Mouse (Mus musculus) liver, embryonic 13.5 days (tissue): Measurements from ENCODE around the gene Galnt2. TPM values are rescaled to one million over a fixed set of nuclear protein-coding genes. Genes with fewer than 3 reads are reported as not detected.
A peak's percentile ranks its signal among the peaks of the same experiment; 100 is the strongest.

ENCODE experiments used
- ATAC-seq: fragments of 200-750 bp; cut with Nextera tagmentation; 2 replicates; pipeline ENCODE4 v1.8.0; 2017; ENCODE audit warnings: low read depth, mild to moderate bottlenecking, moderate number of reproducible peaks, moderate library complexity
- DNase-seq: peaks from one replicate; pipeline ENCODE4 v3.0.0; 2022
- H3K27ac ChIP-seq: fragments of 300-500 bp; sonication (generic); 2 replicates; pipeline ENCODE4 v1.5.1; 2015; ENCODE audit warnings: moderate library complexity, mild to moderate bottlenecking, inconsistent platforms
- H3K27me3 ChIP-seq: fragments of 300-500 bp; sonication (generic); 2 replicates; pipeline ENCODE4 v1.6.1; 2015; ENCODE audit warnings: mild to moderate bottlenecking, inconsistent platforms
- H3K36me3 ChIP-seq: fragments of 300-500 bp; sonication (generic); 2 replicates; pipeline ENCODE4 v1.6.1; 2015; ENCODE audit warnings: mild to moderate bottlenecking, inconsistent platforms
- H3K4me1 ChIP-seq: fragments of 300-500 bp; sonication (generic); replicated peaks from 2 replicates; pipeline ENCODE4 v1.6.1; 2015; ENCODE audit warnings: inconsistent platforms
- H3K4me2 ChIP-seq: fragments of 300-500 bp; sonication (generic); 2 replicates; pipeline ENCODE4 v1.6.1; 2015; ENCODE audit warnings: inconsistent platforms, mild to moderate bottlenecking, moderate library complexity
- H3K4me3 ChIP-seq: fragments of 300-500 bp; sonication (generic); replicated peaks from 2 replicates; pipeline ENCODE4 v1.5.1; 2015; ENCODE audit warnings: mild to moderate bottlenecking, inconsistent platforms
- H3K9ac ChIP-seq: fragments of 300-500 bp; sonication (generic); 2 replicates; pipeline ENCODE4 v1.6.1; 2015; ENCODE audit warnings: mild to moderate bottlenecking, inconsistent platforms
- H3K9me3 ChIP-seq: fragments of 300-500 bp; sonication (generic); replicated peaks from 2 replicates; pipeline ENCODE4 v1.6.1; 2016; ENCODE audit warnings: inconsistent platforms
- WGBS: fragments of 180-500 bp; shearing (Covaris S2); methylation state at CpG from one replicate; pipeline ENCODE4 v1.1.7; 2015; ENCODE audit not compliant: insufficient replicate concordance; 5-methylcytosine and 5-hydroxymethylcytosine counted together
- polyA plus RNA-seq: library from polyadenylated mRNA; unstranded; fragments of >200 nt; fragmentation: Nextera tagmentation; extraction: Ambion mirVana; gene quantifications from 2 replicates; pipeline ENCODE4 v1.2.1, GENCODE M21; 2015

Gene Galnt2
- polyA plus RNA-seq, 1 experiment from 2014 or later: 20.5 TPM

DNA sequence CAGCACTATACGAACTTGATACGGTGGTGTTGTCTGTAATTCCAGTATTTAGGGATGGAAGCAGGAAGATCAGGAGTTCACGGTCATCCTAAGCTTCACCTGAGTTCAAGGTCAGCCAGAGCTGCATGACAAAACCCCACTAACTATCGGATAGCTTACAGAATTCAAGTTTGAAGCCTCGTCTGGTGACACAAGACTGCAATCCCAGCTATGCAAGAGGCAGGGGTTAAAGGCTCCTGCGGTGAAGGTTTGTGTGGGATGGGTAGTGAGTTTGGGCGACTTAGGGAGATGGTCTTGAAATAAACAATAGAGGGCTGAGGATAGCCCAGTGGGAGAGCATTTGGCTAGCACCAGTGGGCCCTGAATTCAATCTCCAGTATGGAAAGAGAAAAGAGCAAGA lies 33.0 kb upstream of the Galnt2 start:
- Histone ChIP-seq H3K27ac (no peak overlapping the region), H3K4me1 (no peaks in the 10 kb centered on the region), H3K36me3 (no peaks in the 10 kb centered on the region), H3K4me3 (no peak overlapping the region), H3K9ac (no peak overlapping the region), H3K27me3 (peaks cover 3% of the 10 kb centered on the region; the same call in 1 of the 2 replicates), H3K4me2 (no peak overlapping the region), H3K9me3 (no peaks in the 10 kb centered on the region)
- DNase-seq (no peak), ATAC-seq (no peak)
- 59% methylated on average over 7 of the region's 7 CpGs for WGBS

DNA sequence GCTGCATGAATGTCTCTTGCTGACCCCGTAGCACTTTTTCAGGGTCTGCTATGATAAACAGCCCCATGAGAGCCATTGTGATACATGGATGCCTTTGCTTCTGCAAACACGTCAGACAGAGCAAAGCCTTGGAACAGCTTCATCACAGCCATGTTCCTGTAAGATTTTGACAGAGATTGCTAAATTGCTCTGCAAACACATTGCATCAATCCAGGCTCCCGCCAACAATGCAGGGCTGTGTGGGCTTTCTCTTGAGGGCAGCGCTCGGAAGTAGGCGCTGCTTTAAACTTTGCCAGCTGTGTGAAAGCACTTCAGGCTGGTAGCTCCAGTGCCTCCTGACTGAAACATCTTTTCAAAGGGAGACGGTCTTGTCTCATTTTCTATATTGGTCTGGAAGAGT lies 30.8 kb upstream of the Galnt2 start:
- Histone ChIP-seq H3K4me3 (no peak overlapping the region), H3K9ac (no peak overlapping the region), H3K4me1 (no peaks in the 10 kb centered on the region), H3K36me3 (no peaks in the 10 kb centered on the region), H3K4me2 (no peak overlapping the region), H3K9me3 (no peaks in the 10 kb centered on the region), H3K27ac (no peak overlapping the region), H3K27me3 (peaks cover 3% of the 10 kb centered on the region; the same call in 1 of the 2 replicates)
- no peak for ATAC-seq
- WGBS: 52% methylated on average over 7 of the region's 7 CpGs
- DNase-seq: no peak

GRCm38 (mm10) chr8:124201706-124202105 lies 29.5 kb upstream of the Galnt2 start:
- no peaks in the 10 kb centered on the region for H3K4me1 ChIP-seq
- WGBS: 54% methylated on average over 8 of the region's 8 CpGs
- no peaks in the 10 kb centered on the region for H3K36me3 ChIP-seq
- H3K9ac ChIP-seq: no peak overlapping the region
- ATAC-seq (no peak), DNase-seq (no peak)
- no peak overlapping the region for H3K4me2 ChIP-seq
- H3K27me3 ChIP-seq: peaks cover 3% of the 10 kb centered on the region; the same call in 1 of the 2 replicates
- H3K27ac ChIP-seq: no peak overlapping the region
- H3K9me3 ChIP-seq: no peaks in the 10 kb centered on the region
- no peak overlapping the region for H3K4me3 ChIP-seq

GRCm38 (mm10) chr8:124202895-124203294 lies 28.3 kb upstream of the Galnt2 start:
- 66% methylated on average over 5 of the region's 5 CpGs for WGBS
- Histone ChIP-seq H3K4me3 (no peak overlapping the region), H3K27me3 (peaks cover 3% of the 10 kb centered on the region; the same call in 1 of the 2 replicates), H3K4me1 (no peaks in the 10 kb centered on the region), H3K36me3 (no peaks in the 10 kb centered on the region), H3K4me2 (no peak overlapping the region), H3K9ac (no peak overlapping the region), H3K9me3 (no peaks in the 10 kb centered on the region), H3K27ac (no peak overlapping the region)
- no peak for ATAC-seq
- DNase-seq: no peak

DNA sequence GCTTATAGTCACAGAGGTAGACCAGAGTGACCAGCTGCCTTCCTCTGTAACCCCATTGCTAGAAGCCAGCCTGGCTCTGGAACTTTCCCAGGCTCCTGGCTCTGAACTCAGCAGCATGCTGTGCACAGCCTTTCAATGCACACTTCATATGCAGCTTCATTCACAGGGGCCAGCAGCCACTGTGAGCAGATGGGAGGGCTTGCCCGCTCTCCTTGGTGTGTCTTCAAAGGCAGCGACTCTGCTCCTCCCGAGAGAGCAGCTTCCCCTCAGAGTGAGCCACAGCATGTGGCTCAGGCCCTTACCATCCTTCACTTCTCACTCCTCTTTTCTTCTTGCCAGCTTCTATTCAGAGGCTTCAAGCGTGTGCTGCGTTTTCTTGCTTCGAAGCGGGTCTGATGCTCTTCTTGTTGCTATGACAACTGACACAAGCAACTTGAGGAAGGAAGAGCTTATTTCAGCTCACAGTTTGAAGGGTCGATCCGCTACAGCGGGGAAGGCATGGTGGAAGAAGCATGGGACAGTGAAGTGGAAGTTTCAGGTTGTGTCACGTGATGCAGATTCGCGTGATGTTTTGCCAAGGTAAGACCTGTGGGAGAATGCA lies 27.1 kb upstream of the Galnt2 start:
- Histone ChIP-seq H3K4me2 (no peak overlapping the region), H3K36me3 (no peaks in the 10 kb centered on the region), H3K9ac (no peak overlapping the region), H3K27ac (no peak overlapping the region), H3K27me3 (no peaks in the 10 kb centered on the region; the same call in 1 of the 2 replicates), H3K9me3 (no peaks in the 10 kb centered on the region), H3K4me1 (no peaks in the 10 kb centered on the region), H3K4me3 (no peak overlapping the region)
- DNase-seq (no peak), ATAC-seq (no peak)
- 76% methylated on average over 13 of the region's 13 CpGs for WGBS

- no peak for ATAC-seq
- H3K27me3 ChIP-seq: no peaks in the 10 kb centered on the region; the same call in 1 of the 2 replicates
- no peaks in the 10 kb centered on the region for H3K36me3 ChIP-seq
- H3K4me2 ChIP-seq: no peak overlapping the region
- H3K9me3 ChIP-seq: no peaks in the 10 kb centered on the region
- H3K4me1 ChIP-seq: no peaks in the 10 kb centered on the region
- no peak for DNase-seq
- 53% methylated on average over 2 of the region's 2 CpGs for WGBS
- H3K9ac ChIP-seq: no peak overlapping the region
- H3K27ac ChIP-seq: no peak overlapping the region
- H3K4me3 ChIP-seq: no peak overlapping the region
These were observed 19.0 kb upstream of the Galnt2 start for GRCm38 (mm10) chr8:124212148-124212547.

- no peak overlapping the region for H3K9ac ChIP-seq
- DNase-seq (no peak), ATAC-seq (no peak)
- H3K4me1 ChIP-seq: no peaks in the 10 kb centered on the region
- H3K4me3 ChIP-seq: no peak overlapping the region
- no peaks in the 10 kb centered on the region for H3K36me3 ChIP-seq
- no peaks in the 10 kb centered on the region; the same call in 1 of the 2 replicates for H3K27me3 ChIP-seq
- no peak overlapping the region for H3K27ac ChIP-seq
- H3K4me2 ChIP-seq: no peak overlapping the region
- H3K9me3 ChIP-seq: no peaks in the 10 kb centered on the region
These were observed 14.2 kb upstream of the Galnt2 start for GRCm38 (mm10) chr8:124216951-124217350.

DNA sequence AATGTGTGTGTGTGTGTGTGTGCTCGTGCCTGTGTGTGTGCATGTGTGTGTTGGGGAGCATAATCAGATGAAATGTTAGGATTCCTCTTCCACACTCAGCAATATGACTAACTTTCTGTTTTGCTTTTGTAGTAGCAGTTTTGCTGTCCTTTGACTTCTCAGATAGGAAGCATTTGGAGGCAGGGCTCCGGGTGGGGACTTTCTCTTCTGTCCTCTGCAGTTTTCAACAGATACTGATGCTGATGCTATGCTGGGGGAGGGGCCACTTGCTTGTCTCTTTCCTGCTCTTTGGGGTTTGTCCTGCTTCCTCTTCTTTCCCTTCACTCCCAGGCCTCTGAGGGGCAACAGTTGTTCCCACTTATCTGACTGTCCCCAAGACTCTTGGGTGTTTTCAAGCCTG lies 1.3 kb upstream of the Galnt2 start:
- Histone ChIP-seq H3K4me2 (no peak overlapping the region), H3K9ac (no peak overlapping the region), H3K4me3 (no peak overlapping the region), H3K36me3 (no peaks in the 10 kb centered on the region), H3K27ac (no peak overlapping the region), H3K9me3 (no peaks in the 10 kb centered on the region), H3K4me1 (peaks cover 47% of the 10 kb centered on the region), H3K27me3 (peaks cover 10% of the 10 kb centered on the region; the same call in 1 of the 2 replicates)
- no peak for DNase-seq
- no peak for ATAC-seq
- 20% methylated on average over 2 of the region's 2 CpGs for WGBS

DNA sequence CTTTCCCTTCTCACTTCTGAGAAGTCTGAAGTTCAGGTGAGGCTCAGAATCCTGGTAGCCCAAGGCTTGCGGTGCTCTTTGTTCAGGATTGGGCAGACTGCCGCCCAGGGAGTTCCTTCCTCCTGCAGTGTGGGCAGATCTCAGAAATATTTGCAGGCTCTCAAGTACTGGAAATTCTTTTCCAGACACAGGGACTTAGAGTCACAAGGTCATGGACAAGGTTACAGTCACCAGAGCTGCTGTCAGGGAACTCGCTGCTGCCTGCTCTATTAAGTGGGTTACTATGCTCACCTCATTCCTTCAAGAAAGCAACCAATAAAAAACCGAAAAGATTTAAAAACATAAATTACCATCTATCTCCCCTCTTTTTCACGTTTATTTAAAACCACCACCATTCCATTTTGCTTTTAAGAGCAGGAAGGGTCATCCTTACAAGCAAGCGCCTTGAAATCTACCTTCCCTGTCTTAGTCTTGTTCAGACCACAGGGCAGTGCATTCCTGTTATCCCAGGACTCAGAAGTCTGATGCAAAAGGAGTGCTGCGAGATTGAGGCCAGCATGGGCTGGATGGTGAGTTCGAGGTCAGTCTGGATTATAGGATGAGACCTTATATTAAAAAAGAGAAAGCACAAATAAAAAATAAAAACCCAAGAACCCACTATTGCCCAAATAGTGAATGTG lies 555 bp upstream of the Galnt2 start:
- peaks cover 47% of the 10 kb centered on the region for H3K4me1 ChIP-seq
- H3K4me3 ChIP-seq: peak overlapping the region; percentile 85
- H3K4me2 ChIP-seq: peak overlapping the region; percentile 96
- no peaks in the 10 kb centered on the region for H3K9me3 ChIP-seq
- ATAC-seq (no peak), DNase-seq (no peak)
- H3K9ac ChIP-seq: no peak overlapping the region
- 45% methylated on average over 8 of the region's 8 CpGs for WGBS
- H3K36me3 ChIP-seq: no peaks in the 10 kb centered on the region
- H3K27ac ChIP-seq: no peak overlapping the region
- peaks cover 10% of the 10 kb centered on the region; the same call in 1 of the 2 replicates for H3K27me3 ChIP-seq

GRCm38 (mm10) chr8:124231485-124232279 lies 491 bp downstream of the Galnt2 start:
- ATAC-seq (peak; percentile 82), DNase-seq (peak; percentile 56)
- Histone ChIP-seq H3K4me2 (peak overlapping the region; percentile 96), H3K9me3 (no peaks in the 10 kb centered on the region), H3K4me3 (peak overlapping the region; percentile 85), H3K9ac (peak overlapping the region; percentile 88), H3K27ac (peak overlapping the region; percentile 68), H3K27me3 (peaks cover 10% of the 10 kb centered on the region; the same call in 1 of the 2 replicates), H3K36me3 (no peaks in the 10 kb centered on the region), H3K4me1 (peaks cover 47% of the 10 kb centered on the region)
- WGBS: under 1% methylated on average over 83 of the region's 83 CpGs

DNA sequence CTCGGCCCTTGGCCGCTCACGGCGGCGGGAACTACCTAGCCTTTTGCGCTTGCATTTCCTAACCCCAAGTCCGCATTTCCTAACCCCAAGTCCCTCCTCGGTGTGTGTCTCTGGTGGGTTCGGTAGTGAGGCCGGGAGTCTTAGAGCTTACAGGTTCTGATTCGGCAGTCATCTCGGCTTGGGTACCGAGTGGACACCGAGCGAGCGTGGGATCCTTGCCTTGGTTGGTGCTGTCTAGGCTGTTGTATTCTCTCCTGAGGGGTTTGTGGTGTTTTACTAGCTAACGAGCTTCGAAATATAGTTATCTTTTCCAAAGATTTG lies 1.0 kb downstream of the Galnt2 start:
- H3K9me3 ChIP-seq: no peaks in the 10 kb centered on the region
- peaks cover 10% of the 10 kb centered on the region; the same call in 1 of the 2 replicates for H3K27me3 ChIP-seq
- no peaks in the 10 kb centered on the region for H3K36me3 ChIP-seq
- no peak overlapping the region for H3K27ac ChIP-seq
- peak overlapping the region; percentile 88 for H3K9ac ChIP-seq
- DNase-seq (no peak), ATAC-seq (no peak)
- WGBS: 8% methylated on average over 18 of the region's 18 CpGs
- peak overlapping the region; percentile 96 for H3K4me2 ChIP-seq
- peaks cover 47% of the 10 kb centered on the region for H3K4me1 ChIP-seq
- peak overlapping the region; percentile 85 for H3K4me3 ChIP-seq
